Mouse (Mus musculus): ENCODE measurements around the gene Mlh3. TPM values are rescaled to one million over a fixed set of nuclear protein-coding genes. Genes with fewer than 3 reads are reported as not detected.
A peak's percentile ranks its signal among the peaks of the same experiment; 100 is the strongest.

The Mlh3 gene
- total and polyA plus RNA-seq, 3 experiments, result 8.5 to 8.6 TPM; not detected in 1

DNA sequence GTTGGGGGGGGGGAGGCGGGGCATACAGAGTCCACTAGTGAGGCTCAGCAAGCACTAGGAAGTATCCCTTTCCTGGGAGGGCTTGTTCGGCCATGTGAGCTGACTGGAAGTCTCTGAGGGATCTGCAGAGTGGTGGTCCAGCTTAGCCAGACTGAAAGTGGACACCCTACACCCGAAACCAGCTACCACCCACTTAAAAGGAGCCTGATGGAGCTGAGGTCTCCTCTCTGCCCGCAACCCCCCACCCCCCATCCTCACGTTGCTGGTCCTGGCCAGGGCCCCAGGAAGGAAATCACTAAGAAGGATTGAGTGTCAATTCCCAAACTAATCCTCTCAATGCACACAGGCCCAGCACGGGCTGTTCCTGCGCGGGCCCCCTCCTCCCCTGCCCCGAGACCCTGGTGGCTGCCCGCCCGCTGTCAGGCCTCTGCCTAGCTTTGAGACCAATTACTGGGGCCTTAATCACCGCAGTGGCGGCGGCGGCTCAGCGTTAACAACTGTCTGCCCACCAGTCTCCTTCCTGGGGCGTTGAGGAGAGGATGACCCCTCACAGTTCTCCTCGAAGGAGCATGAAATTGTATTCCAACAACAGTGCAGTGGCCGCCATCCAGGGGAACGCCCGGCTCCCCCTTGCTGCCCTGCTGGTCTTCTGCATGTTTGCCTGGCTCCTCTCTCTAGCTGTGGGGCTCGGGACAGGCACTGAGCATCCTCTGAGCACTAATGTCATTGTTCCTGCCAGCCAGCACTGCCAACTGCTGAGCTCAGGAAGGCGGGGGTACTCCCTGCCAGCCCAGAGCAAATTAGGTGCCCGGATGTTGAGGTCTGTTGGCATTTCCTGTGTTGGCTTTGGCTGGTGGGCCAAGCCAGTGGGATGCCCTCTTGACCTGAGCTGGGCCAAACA is 69.2 kb downstream of the Mlh3 start:
- Histone ChIP-seq H3K9me3 (replicated peaks; ENCODE audit: insufficient read depth, low read length) (no peaks in the 10 kb centered on the region), H3K79me2 (ENCODE audit: control insufficient read depth, insufficient read depth, low read length, poor library complexity) (no peaks in the 10 kb centered on the region), H3K27ac (ENCODE audit: control insufficient read depth, low read depth, low read length) (no peak overlapping the region), H3K4me3 (ENCODE audit: control insufficient read depth in 1 of 2, insufficient read depth in 1 of 2, low read depth in 2 of 2, low read length in 2 of 2) (no peak overlapping the region), H3K4me1 (ENCODE audit: control insufficient read depth in 1 of 2, insufficient read depth in 2 of 2, low read length in 2 of 2) (peaks cover 0 to under 1% of the 10 kb centered on the region in 2 experiments; a peak in 1 of 4 replicates), H3K27me3 (ENCODE audit: control insufficient read depth in 1 of 2, insufficient read depth in 2 of 2, low read length in 2 of 2) (peaks cover 4% of the 10 kb centered on the region in 2 experiments; a peak in 3 of 4 replicates), H3K36me3 (ENCODE audit: control insufficient read depth in 1 of 2, insufficient read depth in 2 of 2, low read length in 2 of 2) (no peaks in the 10 kb centered on the region), H3K9ac (ENCODE audit: control insufficient read depth, low read depth, low read length, poor library complexity, severe bottlenecking) (no peak overlapping the region)
- DNase-seq (ENCODE audit: low read depth, low spot score), result no peak
- no peak for TF ChIP-seq RCOR1 (IDR thresholded peaks at IDR 0.05; ENCODE audit: low read depth, low read length)
- no peak for TF ChIP-seq MAFK (IDR thresholded peaks at IDR 0.05; ENCODE audit: borderline replicate concordance, low read depth, low read length)
- no peak for TF ChIP-seq ZKSCAN1 (IDR thresholded peaks at IDR 0.05; ENCODE audit: low read depth, low read length)
- no peak for TF ChIP-seq ZMIZ1 (IDR thresholded peaks at IDR 0.05; ENCODE audit: low read depth, low read length)
- TF ChIP-seq GABPA (IDR thresholded peaks at IDR 0.05; ENCODE audit: low read depth, low read length), result no peak
- no peak for TF ChIP-seq MAZ (IDR thresholded peaks at IDR 0.05; ENCODE audit: low read depth, low read length)
- TF ChIP-seq ETS1 (IDR thresholded peaks at IDR 0.05; ENCODE audit: low read depth, low read length), result no peak
- no peak for TF ChIP-seq EP300 (IDR thresholded peaks at IDR 0.05; ENCODE audit: low read depth in 1 of 2, low read length in 2 of 2)
- TF ChIP-seq ELF1 (IDR thresholded peaks at IDR 0.05; ENCODE audit: low read depth, low read length), result no peak
- TF ChIP-seq POLR2AphosphoS2 (IDR thresholded peaks at IDR 0.05; ENCODE audit: low read length), result no peak
- TF ChIP-seq USF2 (IDR thresholded peaks at IDR 0.05; ENCODE audit: borderline replicate concordance in 1 of 2, insufficient read depth in 1 of 2, low read depth in 1 of 2, low read length in 2 of 2), result no peak
- no peak for TF ChIP-seq KAT2A (conservative IDR thresholded peaks at IDR 0.05; ENCODE audit: low read depth, low read length)
- TF ChIP-seq MYC (IDR thresholded peaks at IDR 0.05; ENCODE audit: low read depth, low read length), result no peak
- no peak for TF ChIP-seq POLR2A (IDR thresholded peaks at IDR 0.05; ENCODE audit: control insufficient read depth in 1 of 2, insufficient read depth in 1 of 2, low read depth in 1 of 2, low read length in 2 of 2, poor library complexity in 1 of 2)
- TF ChIP-seq ZC3H11A (IDR thresholded peaks at IDR 0.05; ENCODE audit: low read depth, low read length), result no peak
- TF ChIP-seq BHLHE40 (IDR thresholded peaks at IDR 0.05; ENCODE audit: borderline replicate concordance, low read depth, low read length), result no peak
- TF ChIP-seq TCF12 (IDR thresholded peaks at IDR 0.05; ENCODE audit: low read depth, low read length), result no peak

DNA sequence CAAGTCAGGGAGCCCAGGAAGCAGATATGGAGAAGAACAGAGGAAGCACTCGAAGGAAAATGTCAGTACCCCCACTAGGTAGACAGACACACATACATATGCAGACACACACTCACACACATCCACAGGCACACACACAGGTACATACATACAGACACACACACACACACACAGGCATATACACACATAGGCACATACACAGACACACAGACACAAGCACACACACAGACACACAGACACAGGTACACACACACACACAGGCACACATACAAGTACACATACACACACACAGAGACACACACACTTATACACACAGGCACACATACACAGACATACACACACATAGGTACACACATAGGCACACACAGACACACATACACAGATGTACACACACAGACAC is 70.4 kb downstream of the Mlh3 start:
- H3K27ac ChIP-seq (ENCODE audit: control insufficient read depth, low read depth, low read length), result no peak overlapping the region
- no peaks in the 10 kb centered on the region for H3K4me1 ChIP-seq (ENCODE audit: control insufficient read depth in 1 of 2, insufficient read depth in 2 of 2, low read length in 2 of 2)
- TF ChIP-seq MAFK (IDR thresholded peaks at IDR 0.05; ENCODE audit: borderline replicate concordance, low read depth, low read length) (no peak), POLR2AphosphoS5 (IDR thresholded peaks at IDR 0.05; ENCODE audit: borderline replicate concordance, low read depth, low read length) (peak; percentile 76; the same call in 1 of the 2 replicates), RCOR1 (IDR thresholded peaks at IDR 0.05; ENCODE audit: low read depth, low read length) (no peak)
- no peaks in the 10 kb centered on the region for H3K9me3 ChIP-seq (replicated peaks; ENCODE audit: insufficient read depth, low read length)
- DNase-seq (ENCODE audit: low read depth, low spot score), result no peak
- H3K9ac ChIP-seq (ENCODE audit: control insufficient read depth, low read depth, low read length, poor library complexity, severe bottlenecking), result no peak overlapping the region
- peaks cover 4% of the 10 kb centered on the region in 2 experiments; a peak in 3 of 4 replicates for H3K27me3 ChIP-seq (ENCODE audit: control insufficient read depth in 1 of 2, insufficient read depth in 2 of 2, low read length in 2 of 2)
- H3K79me2 ChIP-seq (ENCODE audit: control insufficient read depth, insufficient read depth, low read length, poor library complexity), result no peaks in the 10 kb centered on the region
- no peaks in the 10 kb centered on the region for H3K36me3 ChIP-seq (ENCODE audit: control insufficient read depth in 1 of 2, insufficient read depth in 2 of 2, low read length in 2 of 2)
- H3K4me3 ChIP-seq (ENCODE audit: control insufficient read depth in 1 of 2, insufficient read depth in 1 of 2, low read depth in 2 of 2, low read length in 2 of 2), result no peak overlapping the region
